Mouse (Mus musculus): Measurements from ENCODE around the gene Gm3604. TPM values are rescaled to one million over a fixed set of nuclear protein-coding genes. Genes with fewer than 3 reads are reported as not detected.

Gene Gm3604
- 7.2 TPM for polyA plus RNA-seq (2017; shearing (Covaris generic))

GRCm38 (mm10) chr13:62382952-62383351, at the start of gene Gm3604:
Gene Gm3604, minus strand, starts transcription at chr13:62383177.

Other genes with a start within 250 kb of the Gm3604 start
- 16.6 TPM for gene Gm49359, start 83.7 kb upstream of the Gm3604 start, polyA plus RNA-seq (2017; shearing (Covaris generic))
- gene Zfp935, start 175.3 kb upstream of the Gm3604 start, polyA plus RNA-seq (2017; shearing (Covaris generic)), result 1.8 TPM
- gene Zfp934, start 188.0 kb upstream of the Gm3604 start, polyA plus RNA-seq (2017; shearing (Covaris generic)), result 11.1 TPM
- 3.6 TPM for gene 6720489N17Rik, start 241.0 kb upstream of the Gm3604 start, polyA plus RNA-seq (2017; shearing (Covaris generic))

Measured in activated CD4-positive, CD25-positive, alpha-beta regulatory T cell, adult 9 weeks (primary cell).